Mouse (Mus musculus) stomach, embryonic 14.5 days (tissue): ENCODE measurements around the gene Eci1. TPM values are rescaled to one million over a fixed set of nuclear protein-coding genes. Genes with fewer than 3 reads are reported as not detected.

ENCODE experiments used
- ATAC-seq: fragments of 200-750 bp; cut with Nextera tagmentation; 2 replicates; pipeline ENCODE4 v1.8.0; 2017; ENCODE audit warnings: low read depth, moderate TSS enrichment; ENCODE audit not compliant: insufficient number of reproducible peaks, insufficient read depth, low FRiP score
- H3K27ac ChIP-seq: fragments of 300-500 bp; sonication (generic); 2 replicates; pipeline ENCODE4 v1.5.1; 2014; ENCODE audit warnings: mild to moderate bottlenecking, low read length, moderate library complexity, mixed read lengths
- H3K27me3 ChIP-seq: fragments of 300-500 bp; sonication (generic); 2 replicates; pipeline ENCODE4 v1.6.1; 2014; ENCODE audit warnings: low read length, control low read depth, mixed read lengths; ENCODE audit not compliant: control insufficient read depth, insufficient read depth
- H3K36me3 ChIP-seq: fragments of 300-500 bp; sonication (generic); 2 replicates; pipeline ENCODE4 v1.6.1; 2014; ENCODE audit warnings: mild to moderate bottlenecking, control low read depth, low read length, moderate library complexity, mixed read lengths; ENCODE audit not compliant: control insufficient read depth, insufficient read depth
- H3K4me1 ChIP-seq: fragments of 300-500 bp; sonication (generic); 2 replicates; pipeline ENCODE4 v1.6.1; 2014; ENCODE audit warnings: low read length, control low read depth, mixed read lengths; ENCODE audit not compliant: control insufficient read depth, insufficient read depth
- H3K4me2 ChIP-seq: fragments of 300-500 bp; sonication (generic); replicated peaks from 2 replicates; pipeline ENCODE4 v1.6.1; 2014; ENCODE audit warnings: low read depth, low read length, control low read depth
- H3K4me3 ChIP-seq: fragments of 300-500 bp; sonication (generic); 2 replicates; pipeline ENCODE4 v1.5.1; 2014; ENCODE audit warnings: low read depth, low read length, control low read depth
- H3K9ac ChIP-seq: fragments of 300-500 bp; sonication (generic); replicated peaks from 2 replicates; pipeline ENCODE4 v1.6.1; 2014; ENCODE audit warnings: low read depth, mild to moderate bottlenecking, control low read depth, low read length, moderate library complexity, mixed read lengths
- H3K9me3 ChIP-seq: fragments of 300-500 bp; sonication (generic); 2 replicates; pipeline ENCODE4 v1.6.1; 2016; ENCODE audit warnings: low read depth, low read length, control low read depth; ENCODE audit not compliant: control insufficient read depth
- WGBS: fragments of 180-500 bp; shearing (Covaris S2); extraction: QIAGEN DNeasy Blood & Tissue Kit; methylation state at CpG from one replicate; pipeline ENCODE4 v1.1.7; 2014; 5-methylcytosine and 5-hydroxymethylcytosine counted together
- polyA plus RNA-seq: library from polyadenylated mRNA; unstranded; fragments of >200 nt; fragmentation: Nextera tagmentation; extraction: Ambion mirVana; gene quantifications from 2 replicates; pipeline ENCODE4 v1.2.1, GENCODE M21; 2014

The Eci1 gene
- polyA plus RNA-seq, 1 experiment from 2014 or later = 112 TPM

GRCm38 (mm10) chr17:24472512-24472911 is 46.1 kb downstream of the Eci1 start:
- 0 out of 2 replicates have a peak overlapping the region, but pooled peaks have one; percentile 93 for H3K4me2 ChIP-seq
- H3K4me3 ChIP-seq = no peak overlapping the region
- no peaks in the 10 kb centered on the region for H3K27me3 ChIP-seq
- no peak overlapping the region for H3K9ac ChIP-seq
- ATAC-seq = no peak
- H3K27ac ChIP-seq = peak overlapping the region; percentile 27; the same call in 1 of the 2 replicates
- H3K4me1 ChIP-seq = peaks cover 24% of the 10 kb centered on the region
- H3K9me3 ChIP-seq = no peaks in the 10 kb centered on the region
- H3K36me3 ChIP-seq = peaks cover 26% of the 10 kb centered on the region
- 80% methylated on average over 4 of the region's 4 CpGs for WGBS

DNA sequence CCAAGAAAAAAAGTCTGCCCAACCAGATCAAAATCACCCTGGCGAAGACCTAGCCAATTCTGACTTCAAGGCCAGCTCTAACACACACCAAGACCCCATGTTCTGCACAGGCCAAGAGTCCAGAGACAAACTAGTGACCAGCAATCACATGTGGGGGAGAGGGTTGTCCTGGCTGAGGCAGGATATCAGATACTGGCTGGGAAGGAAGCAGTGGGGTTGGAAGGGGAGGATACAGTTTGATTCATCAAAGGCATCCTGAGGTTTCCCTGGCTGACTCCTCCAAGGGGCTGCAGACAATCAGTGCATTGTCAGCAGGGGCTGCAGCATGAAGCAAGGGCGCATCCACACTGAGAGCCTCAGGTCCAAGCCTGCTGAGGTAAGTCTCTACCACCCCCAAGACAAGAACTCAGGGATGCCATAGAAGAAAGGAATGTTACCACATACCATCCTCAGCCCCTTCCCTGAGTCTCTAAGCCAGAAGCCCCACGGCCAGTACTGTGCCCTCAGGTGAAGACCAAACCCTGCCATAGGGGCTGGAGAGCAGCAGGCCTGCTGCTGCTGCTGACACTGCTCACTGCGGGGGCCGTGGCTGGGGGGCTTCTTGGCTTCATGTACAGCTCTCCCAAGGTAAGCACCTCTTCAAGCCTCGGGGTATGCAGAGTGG is 47.3 kb downstream of the Eci1 start, which contains the start of gene Bricd5:
Gene Bricd5 (plus strand): TSS at position 273 of the 664 bp plus-strand sequence.
- no peaks in the 10 kb centered on the region for H3K9me3 ChIP-seq
- H3K4me2 ChIP-seq = 0 out of 2 replicates have a peak within 1 kb of the TSS, but pooled peaks have one; percentile 5
- H3K9ac ChIP-seq = no peak within 1 kb of the TSS
- no peak for ATAC-seq
- WGBS = 75% methylated on average over 6 of the region's 6 CpGs
- H3K36me3 ChIP-seq = peaks cover 26% of the 10 kb centered on the region
- peak within 1 kb of the TSS; percentile 67 for H3K27ac ChIP-seq
- H3K4me3 ChIP-seq = no peak within 1 kb of the TSS
- peaks cover 29% of the 10 kb centered on the region for H3K4me1 ChIP-seq
- no peaks in the 10 kb centered on the region for H3K27me3 ChIP-seq

GRCm38 (mm10) chr17:24474557-24474956 is 48.1 kb downstream of the Eci1 start:
- no peaks in the 10 kb centered on the region for H3K9me3 ChIP-seq
- H3K36me3 ChIP-seq = peaks cover 26% of the 10 kb centered on the region
- no peak for ATAC-seq
- H3K4me1 ChIP-seq = peaks cover 29% of the 10 kb centered on the region
- H3K4me3 ChIP-seq = no peak overlapping the region
- no peak overlapping the region for H3K9ac ChIP-seq
- 78% methylated on average over 5 of the region's 5 CpGs for WGBS
- no peaks in the 10 kb centered on the region for H3K27me3 ChIP-seq
- no peak overlapping the region for H3K4me2 ChIP-seq
- no peak overlapping the region for H3K27ac ChIP-seq

GRCm38 (mm10) chr17:24475586-24475985 is 49.1 kb downstream of the Eci1 start:
- H3K4me1 ChIP-seq = peaks cover 29% of the 10 kb centered on the region
- 92% methylated on average over 6 of the region's 6 CpGs for WGBS
- no peaks in the 10 kb centered on the region for H3K27me3 ChIP-seq
- H3K4me3 ChIP-seq = no peak overlapping the region
- no peaks in the 10 kb centered on the region for H3K9me3 ChIP-seq
- H3K36me3 ChIP-seq = peaks cover 26% of the 10 kb centered on the region
- H3K4me2 ChIP-seq = no peak overlapping the region
- no peak overlapping the region for H3K27ac ChIP-seq
- ATAC-seq = no peak
- no peak overlapping the region for H3K9ac ChIP-seq

DNA sequence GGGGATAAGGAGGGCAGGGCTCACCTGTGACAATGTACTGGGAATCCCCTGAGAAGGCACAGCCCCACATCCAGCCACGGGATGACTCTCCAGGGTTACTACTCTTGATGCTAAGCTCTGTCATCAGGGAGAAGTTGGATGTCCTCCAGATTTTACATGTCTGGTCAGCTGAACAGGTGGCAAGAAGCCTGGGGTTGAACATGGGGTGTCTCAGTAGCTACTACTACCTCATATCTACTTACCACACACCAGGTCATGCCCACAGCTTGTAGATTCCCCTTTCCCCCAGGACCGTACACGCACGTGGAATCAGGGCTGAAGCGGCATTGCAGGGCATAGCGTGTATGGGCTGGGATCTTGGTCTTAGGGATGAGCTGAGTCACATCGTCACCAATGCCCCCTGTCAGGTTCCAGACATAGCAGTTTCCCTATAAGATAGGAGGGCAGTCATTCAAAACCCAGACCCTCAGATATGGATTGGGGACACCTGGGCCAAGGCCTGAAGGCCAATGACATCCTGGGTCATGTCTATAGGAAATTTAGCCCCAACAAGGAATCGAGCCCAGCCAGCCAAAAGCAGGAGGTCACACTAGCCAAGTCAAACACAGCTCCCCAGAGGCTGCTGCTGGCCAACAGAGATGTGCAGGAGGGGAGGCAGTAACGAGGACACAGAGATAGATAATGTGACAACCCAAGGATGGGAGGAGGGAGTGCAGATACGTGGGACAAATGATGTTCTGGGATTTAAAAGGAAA is 49.8 kb downstream of the Eci1 start:
- Histone ChIP-seq H3K36me3 (peaks cover 26% of the 10 kb centered on the region), H3K4me3 (no peak overlapping the region), H3K4me1 (peaks cover 29% of the 10 kb centered on the region), H3K9ac (no peak overlapping the region), H3K27me3 (no peaks in the 10 kb centered on the region), H3K4me2 (no peak overlapping the region), H3K9me3 (no peaks in the 10 kb centered on the region), H3K27ac (no peak overlapping the region)
- no peak for ATAC-seq
- 95% methylated on average over 10 of the region's 10 CpGs for WGBS

- Histone ChIP-seq H3K4me3 (no peak overlapping the region), H3K9ac (0 out of 2 replicates have a peak overlapping the region, but pooled peaks have one; percentile 51), H3K36me3 (peaks cover 26% of the 10 kb centered on the region), H3K27ac (no peak overlapping the region), H3K4me1 (peaks cover 18% of the 10 kb centered on the region), H3K4me2 (peak overlapping the region; percentile 49), H3K9me3 (no peaks in the 10 kb centered on the region), H3K27me3 (no peaks in the 10 kb centered on the region)
- ATAC-seq = no peak
- 93% methylated on average over 20 of the region's 20 CpGs for WGBS
Measured at GRCm38 (mm10) chr17:24477053-24477984, 50.9 kb downstream of the Eci1 start.

GRCm38 (mm10) chr17:24477985-24478600 is 51.7 kb downstream of the Eci1 start:
- no peak overlapping the region for H3K27ac ChIP-seq

More at GRCm38 (mm10) chr17:24477985-24478600, 51.7 kb downstream of the Eci1 start:
- 42% methylated on average over 11 of the region's 11 CpGs for WGBS
- Histone ChIP-seq H3K9ac (peak overlapping the region; percentile 51), H3K27me3 (no peaks in the 10 kb centered on the region), H3K4me2 (peak overlapping the region; percentile 49), H3K9me3 (no peaks in the 10 kb centered on the region), H3K36me3 (peaks cover 24% of the 10 kb centered on the region), H3K4me1 (peaks cover 11% of the 10 kb centered on the region), H3K4me3 (peak overlapping the region; percentile 62)
- ATAC-seq = peak; percentile 7; the same call in 1 of the 2 replicates
